Mouse (Mus musculus): ENCODE measurements around the gene Wfdc13.

Wfdc13 gene

GRCm38 (mm10) chr2:164684807-164685206 lies at the start of gene Wfdc13:
Gene Wfdc13, plus strand, starts transcription at chr2:164685107.
- DNase-seq (ENCODE audit: low spot score in 2 of 2): no peak

DNA sequence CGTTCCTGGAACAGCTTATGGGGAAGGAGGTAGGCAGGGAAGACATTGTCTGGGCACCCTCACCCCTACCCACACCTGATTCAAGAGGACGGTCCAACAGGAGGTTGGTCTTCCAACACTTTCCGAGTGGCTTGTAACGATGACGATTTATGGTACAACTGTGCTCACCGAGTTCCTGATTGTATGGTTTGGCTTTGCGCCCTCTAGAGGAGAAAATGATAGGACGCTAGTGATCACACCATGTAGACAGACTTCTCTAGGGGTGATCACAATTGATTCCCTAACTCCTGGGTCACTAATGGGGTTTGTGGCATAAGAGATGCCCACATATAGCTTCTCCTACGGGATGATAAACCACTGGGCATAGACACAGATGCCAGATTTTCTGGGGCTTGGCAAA lies 49.6 kb upstream of the Wfdc13 start:
- DNase-seq (ENCODE audit: low spot score in 2 of 2): no peak

DNA sequence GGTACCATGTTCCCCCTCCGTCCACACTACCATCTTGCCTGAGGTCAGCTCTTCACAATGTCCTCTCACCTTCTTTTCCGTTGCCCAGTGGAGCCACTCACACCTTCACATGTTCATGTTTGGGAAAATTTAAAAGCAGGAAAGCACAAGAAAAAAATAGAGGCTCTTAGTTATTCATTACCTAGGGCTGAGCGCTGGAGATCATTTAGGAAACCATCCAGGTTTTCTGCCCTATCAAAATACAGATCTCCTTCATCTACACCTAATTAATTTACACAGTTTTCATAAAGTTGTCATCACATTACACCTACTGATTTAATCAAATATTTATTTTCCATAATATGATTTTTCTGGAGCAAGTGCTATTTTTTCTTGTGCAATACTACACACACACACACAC lies 46.2 kb upstream of the Wfdc13 start, which contains the start of gene Wfdc16:
Gene Wfdc16 (minus strand): TSS at position 101 of the 400 bp plus-strand sequence.
- DNase-seq (ENCODE audit: low spot score in 2 of 2): no peak

DNA sequence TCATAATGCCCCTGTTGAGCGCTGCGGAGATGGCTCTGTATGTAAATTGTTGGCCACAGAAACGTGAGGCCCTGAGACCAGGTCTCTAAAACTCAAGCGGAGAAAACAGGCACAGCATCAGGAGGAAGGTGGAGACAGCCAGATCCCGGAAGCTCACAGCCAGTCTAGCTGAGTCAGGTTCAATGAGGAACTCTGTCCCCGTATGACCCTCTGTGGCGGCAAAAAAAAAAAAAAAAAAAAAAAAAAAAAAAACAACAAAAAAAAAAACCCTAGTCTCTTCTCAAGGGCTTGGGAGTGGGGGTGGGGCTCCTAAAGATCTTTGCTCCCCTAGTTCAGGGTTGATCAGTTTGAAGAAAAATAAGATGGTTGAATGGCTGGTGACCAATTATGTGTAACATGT lies 43.8 kb upstream of the Wfdc13 start:
- no peak for DNase-seq (ENCODE audit: low spot score in 2 of 2)

GRCm38 (mm10) chr2:164641881-164642673 lies 42.8 kb upstream of the Wfdc13 start:
- DNase-seq (ENCODE audit: low spot score in 2 of 2): no peak

DNA sequence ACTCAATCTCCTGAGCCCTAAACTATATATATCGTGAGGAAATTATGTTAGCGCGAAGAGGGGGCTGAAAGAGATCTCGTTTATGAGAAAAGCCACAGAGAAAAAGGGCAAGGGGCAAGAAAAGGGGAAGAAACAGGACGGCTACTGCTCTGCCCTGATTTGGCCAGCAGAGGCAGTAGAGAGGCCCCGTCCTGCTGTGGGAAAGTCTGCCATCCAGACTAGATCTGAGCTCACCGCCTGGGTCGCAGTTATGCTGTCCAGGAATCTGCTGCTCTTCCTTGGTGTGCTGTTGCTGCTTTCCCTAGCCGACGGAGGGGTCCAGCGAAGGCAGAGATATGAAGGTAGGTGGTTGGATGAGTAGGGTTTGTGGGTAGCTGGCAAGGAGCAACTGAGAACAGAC lies 29.0 kb upstream of the Wfdc13 start, which contains the start of gene Wfdc10:
Gene Wfdc10 (plus strand): TSS at position 189 of the 400 bp plus-strand sequence.
- peak; percentile 29 to 36 for DNase-seq (ENCODE audit: low spot score in 2 of 2)

DNA sequence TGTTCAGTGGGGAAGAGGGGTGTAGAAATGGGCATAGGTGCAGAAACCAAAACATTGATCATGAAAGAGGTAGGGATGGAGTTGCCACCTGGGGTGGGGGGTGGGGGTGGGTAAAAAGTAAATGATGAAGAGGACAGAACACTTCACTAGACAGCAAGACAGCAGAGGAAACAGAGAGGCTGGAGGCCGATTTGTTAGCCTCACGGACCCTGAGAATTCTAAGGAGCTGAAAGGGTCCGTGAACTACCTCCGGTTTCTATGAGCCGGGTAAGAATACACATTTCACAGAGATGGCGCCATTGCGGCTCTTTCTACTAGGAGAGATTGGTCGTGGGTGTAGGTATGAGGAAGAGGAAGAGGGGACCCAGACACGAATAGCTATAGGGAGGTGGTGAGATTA lies 28.4 kb upstream of the Wfdc13 start, which contains the start of gene Wfdc9:
Gene Wfdc9 (minus strand): TSS at position 101 of the 400 bp plus-strand sequence.
- no peak for DNase-seq (ENCODE audit: low spot score in 2 of 2)

- DNase-seq (ENCODE audit: low spot score in 2 of 2): no peak
Measured at GRCm38 (mm10) chr2:164664851-164665250, 20.1 kb upstream of the Wfdc13 start.

GRCm38 (mm10) chr2:164670261-164670660 lies 14.6 kb upstream of the Wfdc13 start:
- no peak for DNase-seq (ENCODE audit: low spot score in 2 of 2)

DNA sequence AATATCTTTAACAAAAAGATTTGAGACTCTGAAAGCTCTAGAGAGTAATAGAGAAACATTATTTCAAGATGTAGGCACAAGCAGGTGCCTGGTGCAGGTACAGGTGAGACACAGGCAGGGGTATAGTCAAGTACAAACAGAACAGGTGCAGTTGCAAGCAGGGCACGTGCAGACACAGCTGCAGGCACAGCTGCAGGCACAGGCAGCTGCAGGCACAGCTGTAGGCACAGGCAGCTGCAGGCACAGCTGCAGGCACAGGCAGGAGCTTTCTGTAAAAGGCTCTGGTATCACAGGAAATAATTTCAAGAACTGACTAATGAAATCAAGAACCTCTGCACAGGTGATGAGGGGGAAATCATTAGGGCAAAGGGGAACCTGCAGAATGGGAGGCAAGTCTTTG lies 14.0 kb upstream of the Wfdc13 start:
- no peak for DNase-seq (ENCODE audit: low spot score in 2 of 2)

DNA sequence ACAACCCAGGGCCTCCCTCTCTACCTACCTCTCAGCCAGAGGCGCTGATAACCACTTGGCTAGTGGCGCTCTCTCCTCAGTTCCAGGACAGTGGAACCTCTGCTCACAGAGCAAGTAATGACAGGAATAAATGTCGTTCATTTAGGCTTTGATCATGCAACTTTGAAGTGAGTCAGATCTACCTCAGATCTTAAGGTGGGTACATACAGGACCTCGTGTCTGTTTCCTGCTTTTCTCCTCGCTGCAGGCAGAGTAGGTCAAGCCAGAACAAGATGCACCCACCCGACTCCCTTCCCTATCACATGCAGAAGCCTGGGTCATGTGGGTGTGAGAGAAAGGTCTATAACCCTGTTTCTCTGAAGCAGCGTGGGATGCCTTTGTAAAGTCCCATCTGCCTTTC lies 10.9 kb upstream of the Wfdc13 start, which contains the start of gene Wfdc11:
Gene Wfdc11 (minus strand): TSS at position 101 of the 400 bp plus-strand sequence.
- DNase-seq (ENCODE audit: low spot score in 2 of 2): peak; percentile 4 to 18

DNA sequence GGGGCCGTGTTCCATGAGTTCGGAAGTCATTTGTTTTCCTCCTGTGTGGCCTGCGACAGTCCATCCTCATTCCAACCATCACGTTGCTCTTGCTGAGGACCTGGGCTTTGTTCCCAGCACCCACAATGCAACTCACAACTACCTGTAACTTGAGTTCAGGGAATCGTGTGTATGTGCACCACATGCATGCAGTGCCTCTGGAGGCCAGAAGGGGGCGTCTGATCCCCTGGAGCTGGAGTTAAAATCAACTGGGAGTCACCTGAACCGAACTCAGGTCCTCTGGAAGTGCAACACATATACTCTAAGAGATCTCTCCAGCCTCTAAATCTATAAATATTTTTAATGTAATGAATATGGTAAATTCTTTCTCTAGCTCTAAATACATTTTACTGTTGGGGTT lies 8.8 kb upstream of the Wfdc13 start:
- DNase-seq (ENCODE audit: low spot score in 2 of 2): no peak

DNA sequence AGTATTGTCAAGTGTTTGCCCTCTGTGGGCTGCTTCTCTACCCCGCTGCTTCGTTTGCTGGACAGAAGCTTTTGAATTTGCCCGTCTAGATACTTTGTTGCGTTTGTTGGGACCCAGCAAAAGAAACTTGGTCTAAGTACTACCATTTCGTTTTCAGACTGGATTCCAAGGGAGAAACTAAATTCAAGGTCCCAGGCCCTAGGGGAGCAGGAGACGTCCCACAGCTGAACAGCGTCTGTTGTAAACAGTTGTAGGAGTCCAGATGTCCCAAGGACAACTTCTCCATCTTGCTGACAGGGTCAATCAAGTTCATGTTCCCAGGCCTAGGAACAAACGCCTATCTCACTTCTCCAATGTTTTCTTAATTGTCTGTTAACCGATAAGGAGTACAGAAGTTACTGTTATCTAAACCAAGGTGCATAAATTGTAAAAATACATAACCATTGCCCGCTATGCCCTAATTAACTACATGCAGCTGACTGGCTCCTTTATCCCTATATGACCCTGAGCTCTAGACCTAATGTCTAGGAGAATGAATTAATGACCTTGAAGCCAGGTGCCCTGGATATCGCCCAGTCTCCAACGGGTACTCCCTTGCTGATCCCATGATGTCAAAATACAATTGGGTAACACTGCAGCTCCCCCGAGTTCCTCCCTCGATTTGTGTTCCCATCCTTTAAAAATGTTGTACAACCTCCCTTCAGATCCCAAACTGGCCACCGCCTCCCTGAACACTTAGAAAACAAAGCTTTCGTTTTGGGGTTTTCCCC lies 7.8 kb upstream of the Wfdc13 start:
- DNase-seq (ENCODE audit: low spot score in 2 of 2): no peak

DNA sequence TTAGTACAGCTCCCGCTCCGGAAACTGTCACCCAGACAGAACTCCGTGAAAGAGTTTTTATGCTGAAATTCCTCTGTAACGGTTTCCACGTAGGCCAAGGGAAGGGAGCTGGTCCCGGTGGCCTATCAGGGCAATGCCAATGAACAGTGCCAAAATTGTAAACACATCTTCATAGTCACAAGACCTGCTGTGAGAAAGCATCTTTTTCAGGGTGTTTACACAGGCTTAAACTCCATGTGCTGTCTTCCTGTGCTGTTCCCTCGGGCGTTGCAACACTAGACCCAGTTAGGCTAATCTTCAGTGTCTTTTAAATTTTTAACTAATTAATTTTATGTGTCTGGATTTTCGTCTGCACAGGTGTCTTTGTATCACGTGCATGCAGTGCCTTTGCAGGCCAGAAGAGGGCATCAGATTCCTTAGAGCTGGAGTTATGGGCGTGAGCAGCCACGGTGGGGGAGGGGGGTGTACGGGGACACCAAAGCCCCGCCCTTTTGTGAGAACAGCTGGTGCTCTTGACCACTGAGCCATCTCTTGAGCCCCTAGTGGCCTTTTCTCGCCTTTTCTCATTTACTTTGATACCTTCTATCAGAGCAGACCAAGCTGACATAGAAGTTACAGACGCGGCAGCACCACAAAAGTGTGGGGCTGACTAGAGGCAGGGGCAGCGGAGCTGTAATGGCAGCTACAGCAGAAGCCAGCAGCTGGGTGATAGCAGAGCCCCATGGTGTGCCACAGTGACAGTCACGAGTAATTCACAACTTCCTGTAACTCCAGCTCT lies 5.9 kb upstream of the Wfdc13 start:
- DNase-seq (ENCODE audit: low spot score in 2 of 2): peak; percentile 55 to 60

DNA sequence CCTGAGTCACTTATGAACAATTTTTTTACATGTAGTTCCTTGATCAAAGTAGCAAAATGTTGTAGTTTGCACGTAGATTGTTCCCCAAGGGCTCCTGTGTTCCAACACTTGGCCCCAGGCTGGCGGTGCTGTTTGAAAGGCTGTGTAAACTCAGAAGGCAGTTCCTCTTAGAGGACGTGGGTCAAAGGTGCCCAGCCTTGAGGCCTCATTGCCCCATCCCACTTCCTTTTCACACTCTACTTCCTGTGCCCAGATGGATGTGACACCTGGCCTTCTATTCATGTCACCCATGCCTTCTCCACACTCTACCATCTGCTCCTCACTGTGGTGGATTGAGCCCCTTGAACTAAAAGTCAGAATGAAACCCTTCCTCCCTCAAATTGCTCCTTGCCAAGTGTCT lies 5.0 kb upstream of the Wfdc13 start:
- DNase-seq (ENCODE audit: low spot score in 2 of 2): no peak

GRCm38 (mm10) chr2:164698201-164698600 lies 13.3 kb downstream of the Wfdc13 start, which contains the start of gene Spint4:
Gene Spint4, plus strand, starts transcription at chr2:164698501.
- DNase-seq (ENCODE audit: low spot score in 2 of 2): no peak

- no peak for DNase-seq (ENCODE audit: low spot score in 2 of 2)
Measured at GRCm38 (mm10) chr2:164700959-164701358, 16.1 kb downstream of the Wfdc13 start.

GRCm38 (mm10) chr2:164701761-164702160 lies 16.9 kb downstream of the Wfdc13 start:
- no peak for DNase-seq (ENCODE audit: low spot score in 2 of 2)

DNA sequence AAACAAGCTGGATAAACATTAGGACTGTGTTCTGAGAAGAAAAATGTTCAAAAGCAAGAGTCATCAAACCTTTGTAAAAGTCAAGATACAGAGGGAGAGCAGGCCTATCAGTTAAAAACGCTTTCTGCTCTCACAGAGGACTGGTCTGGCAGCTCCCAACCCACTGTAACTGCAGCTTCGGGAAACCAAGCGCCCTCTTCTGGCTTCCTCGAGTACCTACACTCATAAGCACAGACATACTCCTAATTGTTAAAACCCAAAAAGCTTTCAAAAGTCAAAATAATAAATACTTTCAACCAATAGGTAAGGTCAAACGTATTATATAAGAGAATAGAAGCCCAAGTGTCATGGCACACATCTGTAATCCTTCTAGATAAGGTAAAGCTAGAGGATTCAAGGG lies 19.3 kb downstream of the Wfdc13 start:
- DNase-seq (ENCODE audit: low spot score in 2 of 2): no peak

GRCm38 (mm10) chr2:164705328-164705727 lies 20.4 kb downstream of the Wfdc13 start:
- no peak for DNase-seq (ENCODE audit: low spot score in 2 of 2)

- no peak for DNase-seq (ENCODE audit: low spot score in 2 of 2)
Measured at GRCm38 (mm10) chr2:164705991-164706390, 21.1 kb downstream of the Wfdc13 start.

DNA sequence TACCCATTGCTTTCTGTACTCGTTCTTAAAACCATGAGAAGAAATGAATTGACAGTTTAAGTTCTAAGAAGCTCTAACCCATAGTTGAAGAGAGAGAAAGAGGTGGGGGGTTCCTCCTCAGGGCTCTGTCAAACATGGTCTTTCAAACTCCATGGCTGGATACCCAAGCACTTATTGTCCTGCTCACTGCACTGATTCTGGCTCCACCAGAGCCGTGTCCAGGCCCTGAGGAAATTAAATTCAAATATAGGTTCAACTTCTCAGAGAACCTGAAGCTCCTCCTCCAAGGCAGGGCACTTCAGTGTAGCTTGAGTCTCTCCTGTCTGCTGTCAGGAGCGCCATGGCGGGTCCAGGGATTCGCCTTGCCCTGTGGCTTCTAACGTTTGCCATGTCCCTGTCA lies 30.1 kb downstream of the Wfdc13 start, which contains the start of gene Spint5:
Gene Spint5 (plus strand): TSS at position 301 of the 400 bp plus-strand sequence.
- DNase-seq (ENCODE audit: low spot score in 2 of 2): no peak
